Mouse (Mus musculus): Measurements from ENCODE around the gene Gzf1. TPM values are rescaled to one million over a fixed set of nuclear protein-coding genes. Genes with fewer than 3 reads are reported as not detected.

Gzf1 gene
- polyA plus RNA-seq, 1 experiment from 2014 or later = 13.1 TPM

DNA sequence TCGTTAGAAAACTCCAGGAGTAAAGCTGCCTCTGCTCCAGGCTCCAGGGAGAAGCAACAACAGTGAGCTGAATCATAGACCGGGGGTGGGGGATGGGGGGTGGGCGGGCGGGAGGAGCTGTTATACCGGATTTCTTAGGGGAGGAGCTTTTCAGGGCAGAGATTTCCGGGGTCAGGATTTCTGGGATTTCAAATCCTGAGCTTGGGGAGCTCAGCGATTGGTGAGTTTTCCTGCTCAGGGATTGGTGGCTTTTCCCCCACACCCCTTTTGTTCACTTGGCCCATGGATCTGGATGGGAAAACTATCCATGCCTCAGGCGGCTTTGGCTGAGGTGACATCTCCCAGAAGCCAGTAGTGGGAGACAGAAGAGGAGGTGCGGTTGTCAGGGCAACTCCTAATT, 1.5 kb upstream of the Gzf1 start:
- Histone ChIP-seq H3K4me2 (peak overlapping the region; percentile 90), H3K4me1 (peaks cover 50% of the 10 kb centered on the region), H3K9me3 (no peaks in the 10 kb centered on the region), H3K4me3 (peak overlapping the region; percentile 38), H3K27ac (replicated peaks) (peak overlapping the region; percentile 97), H3K27me3 (replicated peaks) (no peaks in the 10 kb centered on the region), H3K36me3 (peaks cover 35% of the 10 kb centered on the region), H3K9ac (peak overlapping the region; percentile 73)
- 2% methylated on average over 9 of the region's 9 CpGs for WGBS
- no peak for ATAC-seq (ENCODE audit: extremely low read depth, insufficient number of reproducible peaks, low FRiP score, low TSS enrichment)

GRCm38 (mm10) chr2:148681461-148681891, 653 bp downstream of the Gzf1 start:
- Histone ChIP-seq H3K27ac (replicated peaks) (peak overlapping the region; percentile 97), H3K4me3 (peak overlapping the region; percentile 88), H3K9me3 (no peaks in the 10 kb centered on the region), H3K4me1 (peaks cover 49% of the 10 kb centered on the region), H3K4me2 (peak overlapping the region; percentile 90), H3K9ac (peak overlapping the region; percentile 95), H3K27me3 (replicated peaks) (no peaks in the 10 kb centered on the region), H3K36me3 (peaks cover 37% of the 10 kb centered on the region)
- ATAC-seq (ENCODE audit: extremely low read depth, insufficient number of reproducible peaks, low FRiP score, low TSS enrichment) = peak; percentile 14; the same call in 1 of the 2 replicates
- 7% methylated on average over 17 of the region's 17 CpGs for WGBS

- H3K9me3 ChIP-seq = no peaks in the 10 kb centered on the region
- H3K27me3 ChIP-seq (replicated peaks) = no peaks in the 10 kb centered on the region
- no peak overlapping the region for H3K4me3 ChIP-seq
- WGBS = 76% methylated on average over 1 of the region's 1 CpGs
- peaks cover 41% of the 10 kb centered on the region for H3K4me1 ChIP-seq
- no peak for ATAC-seq (ENCODE audit: extremely low read depth, insufficient number of reproducible peaks, low FRiP score, low TSS enrichment)
- peaks cover 47% of the 10 kb centered on the region for H3K36me3 ChIP-seq
- no peak overlapping the region for H3K9ac ChIP-seq
- no peak overlapping the region for H3K4me2 ChIP-seq
- no peak overlapping the region for H3K27ac ChIP-seq (replicated peaks)
Measured at GRCm38 (mm10) chr2:148683031-148683430, 2.2 kb downstream of the Gzf1 start.

DNA sequence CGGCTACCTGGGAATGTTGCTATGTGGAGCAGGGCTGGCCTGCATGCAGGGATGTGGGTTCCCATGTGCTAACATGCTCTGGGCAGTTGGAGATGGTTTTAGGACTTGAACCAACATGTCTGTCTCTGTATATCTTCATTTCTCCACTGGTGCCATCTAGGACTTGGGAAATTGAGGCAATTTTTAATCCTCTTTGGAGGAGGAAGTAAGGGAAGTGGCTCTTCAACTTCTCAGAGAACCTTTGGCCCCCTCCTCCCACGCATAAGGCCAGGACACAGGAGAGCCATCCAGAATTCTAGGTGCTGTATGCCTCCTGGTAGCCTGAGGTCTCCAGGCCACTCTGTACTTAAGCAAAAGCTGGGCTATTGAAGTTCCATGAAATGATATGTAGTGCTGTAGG, 4.1 kb downstream of the Gzf1 start:
- no peaks in the 10 kb centered on the region for H3K27me3 ChIP-seq (replicated peaks)
- 86% methylated on average over 2 of the region's 2 CpGs for WGBS
- no peak overlapping the region for H3K4me3 ChIP-seq
- H3K4me2 ChIP-seq = no peak overlapping the region
- H3K4me1 ChIP-seq = peaks cover 21% of the 10 kb centered on the region
- no peak overlapping the region for H3K9ac ChIP-seq
- H3K9me3 ChIP-seq = no peaks in the 10 kb centered on the region
- H3K27ac ChIP-seq (replicated peaks) = no peak overlapping the region
- peaks cover 63% of the 10 kb centered on the region for H3K36me3 ChIP-seq
- no peak for ATAC-seq (ENCODE audit: extremely low read depth, insufficient number of reproducible peaks, low FRiP score, low TSS enrichment)

DNA sequence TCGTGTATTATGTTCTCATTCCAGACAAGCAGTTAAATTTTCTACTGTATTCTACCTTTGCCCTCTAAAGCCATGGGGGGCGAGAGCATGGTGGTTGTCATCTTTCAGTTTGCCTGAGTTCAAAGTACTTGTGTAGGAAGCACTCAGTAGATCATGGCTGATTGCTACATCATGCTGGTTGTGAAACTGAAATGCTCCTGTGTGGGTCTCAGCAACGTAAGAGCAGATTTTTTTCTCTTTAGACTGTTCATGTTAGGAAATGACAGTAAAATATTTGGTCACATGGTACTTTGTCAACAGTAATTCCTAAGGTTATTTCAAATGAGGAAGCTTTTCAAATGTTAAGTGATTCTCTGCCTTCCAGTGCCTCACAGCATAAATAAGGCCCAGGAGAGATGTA, 4.9 kb downstream of the Gzf1 start:
- H3K36me3 ChIP-seq = peaks cover 70% of the 10 kb centered on the region
- H3K27ac ChIP-seq (replicated peaks) = no peak overlapping the region
- 84% methylated on average over 3 of the region's 3 CpGs for WGBS
- peaks cover 17% of the 10 kb centered on the region for H3K4me1 ChIP-seq
- no peak for ATAC-seq (ENCODE audit: extremely low read depth, insufficient number of reproducible peaks, low FRiP score, low TSS enrichment)
- no peaks in the 10 kb centered on the region for H3K9me3 ChIP-seq
- no peak overlapping the region for H3K9ac ChIP-seq
- H3K27me3 ChIP-seq (replicated peaks) = no peaks in the 10 kb centered on the region
- no peak overlapping the region for H3K4me2 ChIP-seq
- H3K4me3 ChIP-seq = no peak overlapping the region

DNA sequence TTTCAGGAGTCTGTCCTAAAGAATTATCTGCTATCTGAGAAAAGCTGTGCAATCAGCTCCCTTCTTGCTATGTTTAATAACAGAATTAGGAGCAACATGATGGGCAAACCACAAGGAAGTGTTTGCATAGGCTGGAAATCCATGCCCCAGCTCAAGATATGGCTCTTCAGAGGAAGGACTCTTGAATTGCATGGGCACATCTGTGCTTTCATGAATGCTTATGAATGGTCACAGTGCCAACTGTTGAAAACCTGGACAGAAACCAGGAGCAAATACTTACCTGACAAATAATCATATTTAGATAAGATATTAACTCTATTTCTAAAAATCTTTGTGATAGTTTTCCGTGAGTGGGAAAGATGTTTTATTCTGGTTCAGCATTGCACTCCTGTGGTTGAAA, 6.0 kb downstream of the Gzf1 start:
- 83% methylated on average over 1 of the region's 1 CpGs for WGBS
- H3K9ac ChIP-seq = no peak overlapping the region
- H3K4me3 ChIP-seq = no peak overlapping the region
- H3K9me3 ChIP-seq = no peaks in the 10 kb centered on the region
- no peaks in the 10 kb centered on the region for H3K27me3 ChIP-seq (replicated peaks)
- H3K27ac ChIP-seq (replicated peaks) = no peak overlapping the region
- H3K4me2 ChIP-seq = no peak overlapping the region
- no peak for ATAC-seq (ENCODE audit: extremely low read depth, insufficient number of reproducible peaks, low FRiP score, low TSS enrichment)
- H3K4me1 ChIP-seq = peaks cover 12% of the 10 kb centered on the region
- H3K36me3 ChIP-seq = peaks cover 81% of the 10 kb centered on the region

DNA sequence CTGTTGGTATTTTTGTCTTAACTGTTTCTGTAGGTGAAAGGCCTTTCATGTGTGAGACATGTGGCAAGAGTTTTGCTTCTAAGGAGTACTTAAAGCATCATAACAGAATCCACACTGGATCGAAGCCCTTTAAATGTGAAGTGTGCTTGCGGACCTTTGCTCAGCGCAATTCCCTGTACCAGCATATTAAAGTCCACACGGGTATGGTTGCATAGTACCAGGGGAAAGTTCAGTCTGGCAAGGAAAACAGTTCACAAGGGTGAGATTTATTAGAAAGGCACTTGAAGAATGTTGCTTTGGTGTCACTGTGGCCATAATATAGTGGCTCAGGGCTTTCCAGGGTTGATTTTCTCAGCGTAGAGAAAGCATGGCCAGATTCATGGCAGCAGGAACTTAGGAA, 7.1 kb downstream of the Gzf1 start:
- H3K4me3 ChIP-seq = no peak overlapping the region
- no peaks in the 10 kb centered on the region for H3K27me3 ChIP-seq (replicated peaks)
- H3K27ac ChIP-seq (replicated peaks) = no peak overlapping the region
- peaks cover 90% of the 10 kb centered on the region for H3K36me3 ChIP-seq
- 89% methylated on average over 5 of the region's 5 CpGs for WGBS
- ATAC-seq (ENCODE audit: extremely low read depth, insufficient number of reproducible peaks, low FRiP score, low TSS enrichment) = no peak
- H3K4me1 ChIP-seq = peaks cover 8% of the 10 kb centered on the region
- no peak overlapping the region for H3K4me2 ChIP-seq
- no peaks in the 10 kb centered on the region for H3K9me3 ChIP-seq
- no peak overlapping the region for H3K9ac ChIP-seq

- peaks cover 14% of the 10 kb centered on the region for H3K4me1 ChIP-seq
- no peak overlapping the region for H3K4me3 ChIP-seq
- H3K27ac ChIP-seq (replicated peaks) = no peak overlapping the region
- H3K9ac ChIP-seq = no peak overlapping the region
- no peak for ATAC-seq (ENCODE audit: extremely low read depth, insufficient number of reproducible peaks, low FRiP score, low TSS enrichment)
- H3K27me3 ChIP-seq (replicated peaks) = no peaks in the 10 kb centered on the region
- WGBS = 90% methylated on average over 6 of the region's 6 CpGs
- H3K4me2 ChIP-seq = no peak overlapping the region
- peaks cover 94% of the 10 kb centered on the region for H3K36me3 ChIP-seq
- H3K9me3 ChIP-seq = no peaks in the 10 kb centered on the region
Measured at GRCm38 (mm10) chr2:148689444-148690140, 8.8 kb downstream of the Gzf1 start.

DNA sequence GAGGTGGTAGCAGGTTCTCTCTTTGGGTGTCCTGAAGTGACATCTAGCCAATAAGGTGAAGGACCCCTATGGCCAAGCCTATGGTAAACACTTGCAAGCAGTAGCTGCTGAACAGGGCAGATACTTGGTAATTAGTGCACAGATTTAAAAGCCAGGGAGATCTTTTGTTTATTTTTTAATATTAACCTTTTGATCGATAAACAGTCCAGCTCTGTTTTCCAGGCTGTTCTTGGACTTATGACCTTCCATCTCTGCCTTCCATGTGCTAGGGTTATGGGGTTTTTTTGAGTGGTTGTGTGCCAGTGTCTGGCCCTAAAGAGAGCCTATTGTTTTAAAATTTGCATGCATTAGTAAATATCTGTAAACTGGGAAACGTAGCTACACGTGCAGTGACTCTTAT, 9.5 kb downstream of the Gzf1 start:
- 93% methylated on average over 3 of the region's 3 CpGs for WGBS
- H3K9me3 ChIP-seq = no peaks in the 10 kb centered on the region
- H3K4me3 ChIP-seq = no peak overlapping the region
- no peak overlapping the region for H3K27ac ChIP-seq (replicated peaks)
- H3K4me1 ChIP-seq = peaks cover 14% of the 10 kb centered on the region
- H3K27me3 ChIP-seq (replicated peaks) = no peaks in the 10 kb centered on the region
- peaks cover 94% of the 10 kb centered on the region for H3K36me3 ChIP-seq
- H3K4me2 ChIP-seq = no peak overlapping the region
- ATAC-seq (ENCODE audit: extremely low read depth, insufficient number of reproducible peaks, low FRiP score, low TSS enrichment) = no peak
- no peak overlapping the region for H3K9ac ChIP-seq

DNA sequence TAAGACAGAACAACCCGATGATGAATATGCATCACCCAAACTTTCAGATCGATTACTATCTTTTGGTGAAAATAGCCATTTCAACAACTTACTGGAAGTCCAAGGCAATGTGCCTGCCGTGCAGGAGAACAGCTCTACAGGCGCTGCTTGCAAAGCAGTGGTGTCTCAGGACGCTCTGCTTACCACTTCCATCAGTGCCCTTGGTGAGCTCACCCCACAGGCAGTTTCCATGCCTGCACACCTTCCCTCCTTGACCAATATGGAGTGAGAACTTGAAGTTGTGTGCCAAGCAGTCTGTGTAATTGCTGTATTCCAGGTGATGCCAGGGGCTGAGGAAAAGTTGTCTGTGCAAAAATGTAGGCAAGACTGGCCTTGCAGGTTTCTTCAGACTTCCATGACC, 10.0 kb downstream of the Gzf1 start:
- no peak overlapping the region for H3K9ac ChIP-seq
- no peaks in the 10 kb centered on the region for H3K27me3 ChIP-seq (replicated peaks)
- WGBS = 87% methylated on average over 5 of the region's 5 CpGs
- no peak overlapping the region for H3K4me3 ChIP-seq
- peaks cover 94% of the 10 kb centered on the region for H3K36me3 ChIP-seq
- no peaks in the 10 kb centered on the region for H3K9me3 ChIP-seq
- H3K4me2 ChIP-seq = no peak overlapping the region
- no peak for ATAC-seq (ENCODE audit: extremely low read depth, insufficient number of reproducible peaks, low FRiP score, low TSS enrichment)
- no peak overlapping the region for H3K27ac ChIP-seq (replicated peaks)
- peaks cover 14% of the 10 kb centered on the region for H3K4me1 ChIP-seq

DNA sequence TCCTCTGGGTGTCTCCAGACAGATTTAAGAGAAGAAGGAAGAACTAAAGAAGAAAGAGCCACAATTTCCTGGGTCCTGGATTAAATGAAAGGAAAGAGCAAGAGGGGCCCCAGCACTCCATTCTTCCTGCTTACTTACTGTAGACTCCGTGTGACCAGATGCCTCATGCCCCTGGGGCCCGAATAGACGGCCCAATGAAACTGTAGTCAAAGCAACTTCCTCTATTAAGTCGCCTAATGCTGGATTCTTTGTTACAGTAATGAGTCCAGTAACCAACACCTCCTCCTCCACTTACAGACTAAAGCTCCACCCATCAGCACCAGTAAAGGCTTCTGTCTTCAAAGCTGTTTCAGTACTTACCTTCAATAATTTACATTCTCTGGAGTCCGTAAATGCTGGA, 17.7 kb downstream of the Gzf1 start:
- no peaks in the 10 kb centered on the region for H3K9me3 ChIP-seq
- no peak overlapping the region for H3K4me3 ChIP-seq
- H3K27me3 ChIP-seq (replicated peaks) = no peaks in the 10 kb centered on the region
- H3K4me2 ChIP-seq = no peak overlapping the region
- ATAC-seq (ENCODE audit: extremely low read depth, insufficient number of reproducible peaks, low FRiP score, low TSS enrichment) = no peak
- H3K36me3 ChIP-seq = peaks cover 82% of the 10 kb centered on the region
- H3K27ac ChIP-seq (replicated peaks) = no peak overlapping the region
- H3K9ac ChIP-seq = no peak overlapping the region
- 81% methylated on average over 5 of the region's 5 CpGs for WGBS
- H3K4me1 ChIP-seq = peaks cover 1% of the 10 kb centered on the region; the same call in 1 of the 2 replicates
